Mouse (Mus musculus) lung, postnatal 0 days (tissue): ENCODE results near the gene Aup1.

ENCODE experiments used
- CTCF ChIP-seq: IDR thresholded peaks from 2 replicates; pipeline ENCODE4 v1.5.1; 2016; ENCODE audit warnings: antibody characterized with exemption, mild to moderate bottlenecking
- EP300 ChIP-seq: IDR thresholded peaks from 2 replicates; pipeline ENCODE4 v1.6.1; 2016; ENCODE audit warnings: antibody characterized with exemption, mild to moderate bottlenecking, control low read depth

DNA sequence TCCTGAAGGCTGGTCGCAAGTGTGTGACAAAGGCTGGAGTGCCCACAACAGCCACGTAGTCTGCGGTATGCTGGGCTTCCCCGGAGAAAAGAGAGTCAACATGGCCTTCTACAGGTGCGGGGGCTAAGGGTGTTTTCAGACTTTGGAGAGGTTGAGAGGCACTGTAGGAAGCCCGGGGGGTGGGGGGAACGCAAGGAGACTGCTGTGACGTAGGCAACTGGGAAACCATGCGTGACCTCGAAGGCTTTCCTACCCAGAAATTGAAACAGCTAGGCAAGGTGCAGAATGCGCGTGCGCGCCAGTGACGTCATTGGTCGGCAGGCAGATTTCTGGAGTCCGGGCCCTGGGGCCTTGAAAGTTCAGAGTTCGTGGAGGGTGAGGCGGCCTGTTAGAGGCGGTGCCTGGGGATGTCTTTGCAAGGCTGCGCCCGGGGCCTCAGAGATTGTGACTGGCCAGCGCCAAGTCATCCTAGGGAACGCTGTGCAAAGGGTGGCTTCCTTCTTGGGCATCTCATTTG, 15.8 kb upstream of the Aup1 start:
- no peak for TF ChIP-seq CTCF
- TF ChIP-seq EP300, result no peak
